Mouse (Mus musculus) ovary, postnatal 14 days (tissue): ENCODE results near the gene Stx5a.
A peak's percentile ranks its signal among the peaks of the same experiment; 100 is the strongest.

Experiments
- DNase-seq: peaks from one replicate; pipeline ENCODE4 v3.0.0; 2022; ENCODE audit warnings: low spot score

The Stx5a gene

GRCm38 (mm10) chr19:8802130-8802821 lies 61.1 kb downstream of the Stx5a start, which contains the start of gene Zbtb3:
Zbtb3 (plus strand) TSS chr19:8802555.
- peak; percentile 78 for DNase-seq

GRCm38 (mm10) chr19:8803204-8803780 lies 62.1 kb downstream of the Stx5a start:
- no peak for DNase-seq

- no peak for DNase-seq
These were observed 62.9 kb downstream of the Stx5a start for GRCm38 (mm10) chr19:8803879-8804660.
